Mouse (Mus musculus) testis, adult 2 months (tissue): ENCODE data around the gene Gm20388.

ENCODE experiments used
- CTCF ChIP-seq: fragments of 200-500 bp; IDR thresholded peaks from 2 replicates; pipeline ENCODE4 v1.5.1; 2012; ENCODE audit warnings: low read depth, mild to moderate bottlenecking, inconsistent platforms, low read length, moderate library complexity; ENCODE audit not compliant: control insufficient read depth, insufficient read depth, insufficient replicate concordance
- POLR2A ChIP-seq: fragments of 200-500 bp; IDR thresholded peaks from 2 replicates; pipeline ENCODE4 v1.6.1; 2012; ENCODE audit warnings: low read depth, mild to moderate bottlenecking, inconsistent platforms, low read length, moderate library complexity; ENCODE audit not compliant: control insufficient read depth

GRCm38 (mm10) chr8:121861806-121862548 is 1951.3 kb downstream of the Gm20388 start:
- 0 out of 2 replicates have a peak, but pooled peaks have one; percentile 28 for TF ChIP-seq POLR2A
- no peak for TF ChIP-seq CTCF
